Mouse (Mus musculus) megakaryocyte progenitor cell, adult 5-6 weeks (primary cell): ENCODE data around the gene Opn1sw. TPM values are rescaled to one million over a fixed set of nuclear protein-coding genes. Genes with fewer than 3 reads are reported as not detected.
A peak's percentile ranks its signal among the peaks of the same experiment; 100 is the strongest.

Source experiments
- ATAC-seq: replicated peaks from 2 replicates; pipeline ENCODE4 v1.8.0; 2016; ENCODE audit warnings: mild to moderate bottlenecking, moderate TSS enrichment, inconsistent platforms; ENCODE audit not compliant: poor library complexity
- total RNA-seq, 2 experiments: library from RNA; stranded (forward) in 1 of 2; stranded (reverse) in 1 of 2; fragments of 157-497, 149-512 nt in 1 of 2; fragments of 200-1000 nt in 1 of 2; gene quantifications; 2 replicates each; pipeline versions ENCODE4 v1.2.3 to v1.2.4; 2015 to 2017

Opn1sw gene
- total RNA-seq (2015) (not detected in 2 replicates), total RNA-seq (2017) (not detected in 2 replicates)

DNA sequence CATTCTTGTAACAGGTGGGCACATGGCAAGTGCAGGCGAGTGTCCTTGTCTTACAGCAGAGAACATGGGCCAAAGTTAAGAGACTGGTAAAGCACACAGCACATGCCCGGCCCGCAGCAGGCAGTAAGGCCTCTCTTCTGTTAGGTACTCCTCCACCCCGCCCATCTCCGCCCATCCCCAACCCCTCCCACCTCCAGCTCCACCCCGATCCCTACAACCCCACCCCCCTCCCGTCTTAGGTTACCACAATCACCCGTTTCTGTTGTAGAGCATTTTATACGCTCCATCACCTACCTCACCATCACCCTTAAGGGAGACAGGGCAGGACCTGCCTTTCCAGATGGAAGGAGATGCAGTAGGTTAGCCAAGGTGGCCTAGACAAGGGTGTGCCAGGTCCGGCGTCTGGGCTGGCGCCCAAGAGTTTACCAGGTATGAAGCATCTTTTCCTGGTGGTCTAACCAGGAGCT is at the start of gene Opn1sw:
Gene Opn1sw (minus strand): TSS at position 417 of the 467 bp plus-strand sequence.
- ATAC-seq: peak; percentile 72

- ATAC-seq: no peak
Measured at GRCm38 (mm10) chr6:29436461-29436934, 48.2 kb upstream of the Opn1sw start.

GRCm38 (mm10) chr6:29435940-29436451 is 47.7 kb upstream of the Opn1sw start:
- ATAC-seq: no peak

GRCm38 (mm10) chr6:29434911-29435691 is 46.8 kb upstream of the Opn1sw start:
- no peak for ATAC-seq

- no peak for ATAC-seq
Measured at GRCm38 (mm10) chr6:29433804-29434795, 45.8 kb upstream of the Opn1sw start.

GRCm38 (mm10) chr6:29433038-29433803 is 45.0 kb upstream of the Opn1sw start, which contains the start of gene Flnc:
Gene Flnc, plus strand, starts transcription at chr6:29433256.
- 0 out of 2 replicates have a peak, but pooled peaks have one; percentile 32 for ATAC-seq

GRCm38 (mm10) chr6:29432676-29433037 is 44.4 kb upstream of the Opn1sw start:
- no peak for ATAC-seq

- ATAC-seq: no peak
Measured at GRCm38 (mm10) chr6:29432156-29432555, 43.9 kb upstream of the Opn1sw start.

DNA sequence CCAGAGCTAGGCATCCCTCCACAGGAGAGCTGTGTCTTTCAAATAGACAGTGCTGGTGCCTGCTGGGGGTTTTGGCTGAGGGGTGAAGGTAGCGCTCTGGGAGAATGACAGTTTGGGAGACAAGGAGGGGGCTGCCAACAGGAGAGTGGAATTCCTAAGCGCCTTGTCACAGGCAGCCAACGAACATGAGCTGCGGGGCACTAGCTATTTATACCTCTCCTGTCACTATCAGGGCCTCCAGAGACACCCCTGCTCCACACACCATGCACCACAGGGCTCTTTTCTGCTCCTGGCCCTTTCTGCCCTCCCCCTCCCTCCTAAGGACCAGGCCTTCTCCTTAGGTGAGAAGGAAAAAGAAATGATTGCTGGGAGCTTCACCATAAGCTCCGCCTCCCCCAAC is 43.2 kb upstream of the Opn1sw start:
- no peak for ATAC-seq

DNA sequence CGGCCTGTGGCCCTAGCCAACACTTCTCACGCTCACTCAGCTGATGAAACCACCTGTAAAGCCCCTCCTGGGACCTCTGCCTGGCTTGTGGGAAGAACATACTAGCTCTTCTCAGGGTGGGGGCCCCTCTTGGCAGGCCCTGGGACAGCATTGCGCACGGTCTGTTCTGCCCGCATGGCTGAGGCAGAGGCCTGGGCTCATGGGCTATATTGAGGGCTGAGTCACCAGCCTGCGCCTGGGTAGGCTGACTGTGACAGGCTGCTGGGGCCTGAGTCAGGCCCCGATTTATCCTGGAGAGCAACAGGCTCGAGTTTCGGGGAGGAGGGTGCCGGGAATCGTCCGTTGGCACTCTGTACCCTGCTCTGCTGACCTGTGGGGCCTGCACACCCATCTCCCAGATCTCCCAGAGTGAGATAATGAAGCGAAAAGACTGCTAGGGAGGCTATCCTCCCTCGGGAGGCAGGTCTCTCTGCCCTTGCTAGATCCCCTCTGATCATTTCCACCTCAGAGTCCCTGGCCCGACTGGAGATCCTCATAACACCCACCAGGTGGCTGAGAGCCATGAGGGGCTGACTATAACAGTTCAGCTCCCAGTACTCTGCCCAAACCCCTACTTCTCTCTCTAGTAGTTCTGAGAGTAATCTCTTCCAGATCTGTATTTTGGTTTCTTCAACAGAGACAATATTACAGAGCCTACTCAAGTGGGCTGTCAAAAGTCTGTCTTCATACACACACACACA is 42.6 kb upstream of the Opn1sw start:
- ATAC-seq: no peak

GRCm38 (mm10) chr6:29428171-29428570 is 39.9 kb upstream of the Opn1sw start:
- no peak for ATAC-seq

DNA sequence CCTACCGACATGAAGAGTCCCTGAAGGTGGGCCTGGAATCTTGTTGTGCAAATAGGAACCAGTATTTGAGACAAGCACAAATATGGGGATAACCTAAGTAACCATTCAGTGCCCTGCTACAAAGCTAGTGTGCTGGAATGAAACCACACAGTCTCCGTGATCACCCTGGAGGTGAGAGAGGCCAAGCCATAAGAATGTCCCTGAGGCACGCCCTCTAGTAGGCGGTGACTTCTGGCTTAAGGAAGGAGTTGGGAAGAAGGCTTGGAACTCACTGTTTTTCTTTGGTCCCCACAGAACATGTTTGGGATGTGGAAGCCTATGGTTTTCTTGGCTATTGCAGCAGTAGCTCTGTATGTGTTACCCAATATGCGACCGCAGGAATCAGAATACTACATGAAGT is 38.1 kb upstream of the Opn1sw start:
- no peak for ATAC-seq

DNA sequence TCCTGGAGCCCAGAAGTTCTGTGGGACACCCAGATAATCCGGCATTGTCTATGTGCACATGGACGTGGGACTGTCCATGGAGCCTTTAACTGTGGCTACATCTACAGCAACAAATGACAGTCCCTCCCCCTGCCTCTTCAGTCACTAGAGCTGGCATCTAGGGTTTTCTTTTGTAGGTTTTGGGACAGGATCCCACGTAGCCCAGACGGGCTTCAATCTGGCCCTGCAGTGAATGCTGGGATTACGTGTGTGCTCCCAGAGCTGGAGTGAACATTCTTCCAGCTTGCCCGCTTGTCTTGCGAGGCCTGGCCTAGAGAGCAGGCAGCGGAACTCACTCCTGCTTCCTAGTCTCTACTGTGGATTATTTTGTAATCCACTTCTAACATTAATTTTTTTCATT is 36.9 kb upstream of the Opn1sw start:
- ATAC-seq: no peak

DNA sequence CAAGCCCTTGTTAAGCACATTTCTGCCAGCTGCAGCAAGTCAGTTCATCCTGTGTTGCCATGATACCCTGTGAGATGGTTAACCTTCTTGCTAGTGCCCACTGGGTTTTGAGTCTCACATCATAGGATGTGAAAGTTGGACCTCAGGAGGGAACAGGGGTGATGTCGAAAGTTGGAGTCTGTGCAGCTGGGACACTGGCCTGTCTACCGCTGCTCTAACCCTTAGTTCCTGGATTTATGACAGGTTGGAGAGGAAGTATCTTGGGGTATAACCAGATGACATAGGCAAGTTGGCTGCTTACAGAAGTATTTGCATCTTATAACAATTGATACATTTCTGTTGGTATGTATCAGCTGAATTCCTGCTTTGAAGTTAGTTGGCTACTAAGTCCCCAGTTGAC is 32.3 kb upstream of the Opn1sw start:
- peak; percentile 46 for ATAC-seq

DNA sequence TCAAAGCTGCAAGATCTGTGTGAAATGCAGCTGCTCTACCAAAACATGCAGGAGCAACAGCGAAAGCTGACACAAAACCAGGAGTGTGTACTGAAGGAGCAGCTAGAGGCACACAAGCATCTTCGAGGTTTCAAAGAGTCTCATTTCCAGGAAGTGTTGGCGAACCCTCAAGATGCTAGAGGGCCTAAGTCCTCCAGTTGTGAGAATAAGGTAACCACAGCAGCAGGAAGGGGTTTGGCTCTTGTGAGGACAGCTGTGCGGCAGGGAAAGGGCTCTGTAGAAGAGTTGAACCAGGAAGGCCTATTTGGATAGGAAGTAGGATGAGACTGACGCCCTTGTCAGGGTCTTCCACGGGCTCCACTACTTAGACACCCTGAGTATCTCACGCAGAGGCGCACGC is 27.2 kb upstream of the Opn1sw start:
- no peak for ATAC-seq

- no peak for ATAC-seq
Measured at GRCm38 (mm10) chr6:29406412-29406811, 18.1 kb upstream of the Opn1sw start.

DNA sequence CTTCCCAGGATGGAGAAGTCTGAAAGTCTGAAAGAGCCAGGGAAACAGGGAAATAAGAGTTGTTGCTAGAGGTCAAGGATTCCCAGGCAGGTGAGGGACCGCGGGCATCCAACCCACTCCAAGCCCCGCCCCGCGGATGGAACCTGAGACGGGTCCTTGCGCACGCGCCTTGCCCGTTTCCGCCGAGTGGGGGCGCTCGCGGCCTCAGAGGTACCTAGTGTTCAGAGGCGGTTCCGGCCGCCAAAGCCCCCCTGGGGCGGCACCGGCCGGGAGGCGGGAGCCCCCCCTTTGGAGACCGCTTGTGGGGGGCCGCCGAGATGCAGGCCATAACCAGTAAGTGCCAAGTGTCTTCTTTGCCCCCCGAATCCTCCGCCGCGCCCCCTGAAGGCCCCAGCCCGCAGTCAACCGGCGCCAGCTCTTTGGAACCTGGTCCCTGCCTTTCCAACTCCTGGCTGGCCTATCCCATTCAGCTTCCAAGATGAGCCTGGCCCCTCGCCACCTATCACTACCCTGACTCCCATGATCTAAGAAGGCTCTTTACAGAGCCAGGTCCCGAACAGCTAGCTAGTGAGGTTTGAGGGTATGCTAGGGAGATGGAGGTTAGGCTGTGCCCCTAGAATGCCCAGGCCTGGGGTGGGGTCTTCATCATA is 14.6 kb upstream of the Opn1sw start:
- ATAC-seq: peak; percentile 54; the same call in 1 of the 2 replicates

DNA sequence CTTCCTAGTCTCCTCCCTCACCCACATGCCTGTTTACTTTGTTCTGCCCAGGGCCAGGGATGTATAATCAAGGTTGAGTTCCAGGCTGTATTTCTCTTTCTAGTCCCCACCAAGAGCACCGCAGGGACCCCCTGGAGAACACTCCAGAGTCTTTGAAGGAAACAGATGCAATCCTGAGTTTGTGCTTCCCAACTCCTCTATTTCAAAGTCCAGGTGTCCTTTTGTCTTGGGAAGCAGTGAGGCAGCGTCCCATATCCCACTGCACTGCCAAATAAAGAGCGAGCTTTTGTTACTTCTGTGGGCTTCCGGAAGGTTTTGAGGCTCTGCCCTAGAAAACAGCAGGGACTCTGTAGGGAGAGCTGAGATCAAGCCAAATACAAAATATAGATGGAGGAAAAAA is 11.6 kb upstream of the Opn1sw start:
- ATAC-seq: no peak

GRCm38 (mm10) chr6:29397575-29397974 is 9.3 kb upstream of the Opn1sw start:
- no peak for ATAC-seq
